Mouse (Mus musculus) cerebellum, adult 2 months (tissue): ENCODE measurements around the gene Slc25a10. TPM values are rescaled to one million over a fixed set of nuclear protein-coding genes. Genes with fewer than 3 reads are reported as not detected.
"Not testable (repeated sequence)": the region's sequence is repeated elsewhere in the genome, so short reads cannot be mapped to it uniquely, and the experiment has no call there.

Experiments used
- DNase-seq, 2 experiments: peaks; one replicate each; pipeline ENCODE4 v3.0.0; 2021
- H3K27ac ChIP-seq: fragments of 200-500 bp; 2 replicates; pipeline ENCODE4 v1.5.1; 2012; ENCODE audit warnings: low read length, control low read depth, inconsistent platforms; ENCODE audit not compliant: insufficient read depth
- H3K27me3 ChIP-seq: fragments of 200-500 bp; 2 replicates; pipeline ENCODE4 v1.6.1; 2012; ENCODE audit warnings: inconsistent platforms, mild to moderate bottlenecking, low read length, moderate library complexity; ENCODE audit not compliant: control insufficient read depth, insufficient read depth
- H3K4me1 ChIP-seq: fragments of 200-500 bp; 2 replicates; pipeline ENCODE4 v1.6.1; 2011; ENCODE audit warnings: low read length; ENCODE audit not compliant: control insufficient read depth, insufficient read depth
- H3K4me3 ChIP-seq: fragments of 200-500 bp; replicated peaks from 2 replicates; pipeline ENCODE3; 2011; ENCODE audit warnings: mild to moderate bottlenecking, low read depth, low read length, control low read depth; ENCODE audit not compliant: insufficient read depth
- CTCF ChIP-seq: fragments of 200-500 bp; IDR thresholded peaks from 2 replicates; pipeline ENCODE4 v1.5.1; 2011; ENCODE audit warnings: low read depth, mild to moderate bottlenecking, control low read depth, low read length, moderate library complexity, borderline replicate concordance; ENCODE audit not compliant: insufficient read depth
- POLR2A ChIP-seq: fragments of 200-500 bp; IDR thresholded peaks from 2 replicates; pipeline ENCODE4 v1.6.1; 2011; ENCODE audit warnings: low read length, control low read depth, borderline replicate concordance; ENCODE audit not compliant: insufficient read depth
- WGBS: fragments of 180-500 bp; shearing (Covaris S2); methylation state at CpG from one replicate; pipeline ENCODE4 v1.1.7; 2018; 5-methylcytosine and 5-hydroxymethylcytosine counted together
- polyA plus RNA-seq: library from polyadenylated mRNA; depleted of rRNA; stranded (reverse); fragments of >200 nt; gene quantifications from 2 replicates; pipeline ENCODE4 v1.2.3, GENCODE M21; 2012

The Slc25a10 gene
- polyA plus RNA-seq, 1 experiment: 39.3 TPM

DNA sequence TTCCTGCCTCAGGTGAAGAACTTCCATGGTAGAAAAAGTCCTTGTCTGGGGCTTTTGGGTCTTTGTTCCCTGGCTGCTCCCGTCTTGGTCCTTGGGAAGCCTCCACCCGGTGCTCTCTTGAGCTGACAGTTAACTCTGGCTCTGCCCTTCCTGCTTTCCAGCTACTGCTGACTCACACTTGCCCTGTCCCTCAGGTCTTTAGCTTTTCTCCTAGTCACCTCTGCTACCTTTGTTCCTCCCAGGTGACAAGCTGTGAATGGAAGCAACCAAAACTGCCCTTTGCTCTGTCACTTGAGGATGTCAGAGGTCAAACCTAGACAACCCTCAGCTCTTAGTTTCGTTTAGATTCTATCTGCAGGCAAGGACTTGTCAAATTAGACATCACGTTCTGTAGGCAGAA, 18.3 kb downstream of the Slc25a10 start:
- no peak overlapping the region for H3K27ac ChIP-seq
- WGBS: 75% methylated on average over 4 of the region's 4 CpGs
- DNase-seq: no peak
- H3K4me3 ChIP-seq: no peak overlapping the region
- H3K27me3 ChIP-seq: no peaks in the 10 kb centered on the region
- peaks cover 11% of the 10 kb centered on the region for H3K4me1 ChIP-seq
- TF ChIP-seq POLR2A (no peak), CTCF (no peak)

DNA sequence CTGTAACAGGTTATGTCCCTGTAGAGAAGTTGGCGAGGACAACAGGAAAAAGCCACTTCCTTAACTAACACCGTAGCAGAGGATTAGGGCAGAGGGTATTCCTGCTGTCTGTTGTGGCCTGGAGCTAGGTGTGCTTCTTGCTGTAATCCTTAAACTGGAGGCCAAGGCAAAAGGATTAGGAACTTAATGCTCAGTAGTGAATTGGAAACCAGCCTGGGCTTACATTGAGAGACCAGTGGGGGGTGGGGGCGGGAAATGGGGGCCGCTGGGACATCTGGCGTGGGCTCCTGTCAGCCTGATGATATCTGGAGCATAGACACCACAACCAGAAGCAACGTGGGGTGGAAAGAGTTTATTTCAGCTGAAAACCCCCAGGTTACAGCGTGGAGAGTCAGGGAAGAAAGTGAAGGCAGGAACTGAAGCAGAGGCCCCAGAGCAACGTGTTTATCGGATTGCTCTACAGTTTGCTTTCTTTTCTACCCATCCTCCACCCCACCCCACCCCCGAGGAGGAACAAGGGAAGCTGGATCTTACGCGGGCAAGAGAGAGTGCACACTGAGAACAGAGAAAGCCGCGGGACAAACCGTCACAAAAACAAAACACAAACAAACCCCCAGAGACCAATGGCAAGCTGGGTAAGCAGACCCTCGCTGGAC, 18.9 kb downstream of the Slc25a10 start:
- peaks cover 11% of the 10 kb centered on the region for H3K4me1 ChIP-seq
- H3K27me3 ChIP-seq: no peaks in the 10 kb centered on the region
- H3K4me3 ChIP-seq: no peak overlapping the region
- no peak for TF ChIP-seq CTCF
- TF ChIP-seq POLR2A: no peak
- no peak overlapping the region for H3K27ac ChIP-seq
- WGBS: 19% methylated on average over 16 of the region's 16 CpGs
- DNase-seq: no peak

DNA sequence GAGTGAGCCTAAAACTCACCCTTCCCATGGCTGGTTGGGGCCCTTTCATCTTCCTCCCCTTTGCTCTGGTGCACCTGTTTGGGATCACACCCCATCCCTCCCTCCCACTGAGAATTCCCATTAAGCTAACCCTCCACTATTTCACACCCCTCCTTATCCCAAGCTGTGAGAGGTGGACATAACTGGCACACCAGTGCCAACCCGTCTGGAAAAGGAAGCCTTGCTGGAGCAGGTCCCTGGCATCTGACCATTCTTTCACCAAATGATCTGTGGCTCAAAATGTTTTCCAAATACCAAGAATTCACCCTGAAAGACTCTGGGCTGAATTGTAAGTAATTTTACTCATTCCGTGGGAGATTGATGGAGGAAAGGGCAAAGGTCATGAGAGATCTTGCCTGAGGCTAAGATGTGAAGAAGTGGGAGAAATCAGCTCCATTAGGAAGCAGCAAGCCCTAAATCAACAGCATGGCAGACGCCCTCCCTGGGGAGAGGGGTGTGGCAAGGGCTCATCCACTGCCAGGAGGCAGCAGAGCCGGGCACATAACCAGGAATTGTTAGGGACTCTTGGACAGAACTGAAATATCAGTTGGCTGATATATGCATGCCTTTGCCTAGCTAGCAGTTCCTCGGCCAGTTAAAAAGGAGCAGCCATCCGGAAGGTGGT, 21.3 kb downstream of the Slc25a10 start:
- peak; percentile 69 to 83 for DNase-seq
- 4% methylated on average over 6 of the region's 6 CpGs for WGBS
- Histone ChIP-seq H3K4me3 (no peak overlapping the region), H3K27ac (no peak overlapping the region), H3K4me1 (peaks cover 11% of the 10 kb centered on the region), H3K27me3 (no peaks in the 10 kb centered on the region)
- TF ChIP-seq CTCF: no peak
- TF ChIP-seq POLR2A: no peak

DNA sequence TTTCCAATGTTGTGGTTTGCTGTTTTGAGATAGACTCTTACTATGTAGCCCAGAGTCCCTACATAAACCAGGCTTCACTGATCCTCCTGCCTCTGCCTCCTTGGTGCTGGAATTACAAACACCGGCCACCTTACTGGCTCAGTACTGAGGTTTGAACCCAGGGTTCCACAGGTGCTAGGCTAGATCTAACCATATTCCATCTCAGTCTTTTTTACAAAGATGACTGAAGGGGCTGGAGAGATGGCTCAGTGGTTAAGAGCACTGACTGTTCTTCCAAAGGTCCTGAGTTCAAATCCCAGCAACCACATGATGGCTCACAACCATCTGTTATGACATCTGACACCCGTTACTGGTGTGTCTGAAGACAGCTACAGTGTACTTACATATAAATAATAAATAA, 22.6 kb downstream of the Slc25a10 start:
- H3K4me3 ChIP-seq, H3K27ac ChIP-seq, DNase-seq, H3K27me3 ChIP-seq: not testable (repeated sequence)
- 92% methylated on average over 2 of the region's 2 CpGs for WGBS
- H3K4me1 ChIP-seq: peaks cover 11% of the 10 kb centered on the region

DNA sequence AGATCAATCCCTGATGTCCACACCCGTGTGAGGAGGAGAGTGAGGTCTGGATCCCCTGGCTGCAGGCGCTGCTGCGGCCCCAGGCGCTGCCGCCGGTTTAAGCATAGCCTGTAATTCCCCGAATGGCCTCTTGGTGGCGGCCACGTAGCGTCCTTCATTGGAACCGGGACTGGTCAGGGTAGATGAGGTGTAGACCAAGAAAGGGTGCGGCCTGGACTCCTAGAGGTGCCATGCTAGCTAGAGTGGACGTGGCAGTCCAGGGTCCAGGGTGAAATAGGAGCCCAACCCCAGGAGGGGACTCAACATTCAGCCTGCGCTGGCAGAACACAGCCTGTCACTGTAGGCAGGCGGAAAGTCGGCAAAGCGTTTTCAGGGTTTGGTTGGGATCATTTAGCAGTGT, 24.0 kb downstream of the Slc25a10 start:
- peak; percentile 85 to 95 for DNase-seq
- 19% methylated on average over 17 of the region's 17 CpGs for WGBS
- Histone ChIP-seq H3K27me3 (no peaks in the 10 kb centered on the region), H3K4me1 (peaks cover 16% of the 10 kb centered on the region), H3K27ac (no peak overlapping the region), H3K4me3 (no peak overlapping the region)
- TF ChIP-seq CTCF (peak; percentile 96), POLR2A (no peak)

DNA sequence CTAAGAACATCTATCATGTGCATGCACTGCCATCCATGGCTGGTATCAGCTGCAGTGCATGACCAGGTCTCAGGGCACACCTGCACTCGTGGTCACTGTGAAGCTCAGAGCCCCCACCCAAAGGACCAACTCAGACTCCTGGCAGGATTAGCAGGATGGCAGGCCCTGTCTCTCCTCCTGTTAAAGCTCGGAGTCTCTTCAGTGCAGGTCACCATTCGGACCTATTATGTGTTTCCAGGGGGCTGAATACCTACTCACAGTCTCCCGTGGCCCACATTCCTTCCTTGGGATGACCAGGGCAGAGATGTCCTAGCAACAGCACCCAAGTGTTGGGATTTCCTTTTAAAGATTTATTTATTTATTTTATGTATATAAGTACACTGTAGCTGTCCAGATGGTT, 25.5 kb downstream of the Slc25a10 start:
- no peak overlapping the region for H3K4me3 ChIP-seq
- TF ChIP-seq CTCF (no peak), POLR2A (no peak)
- WGBS: 86% methylated on average over 4 of the region's 4 CpGs
- peaks cover 30% of the 10 kb centered on the region for H3K4me1 ChIP-seq
- no peak for DNase-seq
- no peaks in the 10 kb centered on the region for H3K27me3 ChIP-seq
- H3K27ac ChIP-seq: no peak overlapping the region

DNA sequence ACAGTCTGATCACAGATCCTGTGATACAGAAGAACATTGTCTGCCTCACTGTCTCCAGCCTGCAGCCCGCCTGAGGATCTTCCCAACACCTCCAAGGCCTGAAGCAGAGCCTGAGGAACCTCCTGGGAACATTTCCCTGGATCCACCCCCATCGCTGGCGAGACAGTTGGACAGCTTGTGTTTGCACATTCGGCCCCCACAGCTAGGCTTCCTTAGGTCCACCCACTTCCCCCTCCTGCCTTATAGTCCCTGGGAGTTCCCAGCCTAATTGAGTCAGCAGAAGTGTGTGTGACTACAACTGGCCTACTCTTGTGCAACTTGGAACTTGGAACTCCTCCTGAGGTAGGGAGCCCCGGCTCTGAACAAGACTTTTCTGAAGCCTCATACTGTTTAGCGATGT, 26.4 kb downstream of the Slc25a10 start:
- no peak for TF ChIP-seq POLR2A
- no peak for TF ChIP-seq CTCF
- Histone ChIP-seq H3K4me1 (peaks cover 27% of the 10 kb centered on the region), H3K27me3 (no peaks in the 10 kb centered on the region), H3K4me3 (no peak overlapping the region), H3K27ac (no peak overlapping the region)
- 58% methylated on average over 6 of the region's 6 CpGs for WGBS
- no peak for DNase-seq

DNA sequence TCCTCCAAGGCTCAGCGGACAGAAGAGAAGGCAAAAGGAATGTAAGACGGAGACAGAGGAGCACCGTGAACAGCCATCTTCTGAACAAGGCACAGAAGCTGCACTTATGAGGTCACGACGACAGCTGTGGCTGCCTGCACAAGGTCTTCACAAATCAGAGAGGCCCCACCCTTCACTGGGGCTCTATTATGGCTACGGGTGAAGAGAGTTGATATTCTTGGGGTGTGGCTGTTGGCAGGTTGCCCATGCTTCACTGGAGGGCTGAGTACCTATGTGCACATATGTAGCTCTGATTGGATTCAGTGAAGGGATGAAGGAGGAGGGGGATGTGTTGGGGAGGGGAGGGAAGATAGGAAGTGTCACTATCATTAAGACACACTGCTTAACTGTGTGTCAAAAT, 26.9 kb downstream of the Slc25a10 start:
- Histone ChIP-seq H3K27ac (no peak overlapping the region), H3K4me1 (peaks cover 23% of the 10 kb centered on the region), H3K27me3 (no peaks in the 10 kb centered on the region), H3K4me3 (no peak overlapping the region)
- DNase-seq: no peak
- no peak for TF ChIP-seq POLR2A
- no peak for TF ChIP-seq CTCF
- 89% methylated on average over 6 of the region's 6 CpGs for WGBS
